Mouse (Mus musculus): ENCODE measurements around the gene Ets1. TPM values are rescaled to one million over a fixed set of nuclear protein-coding genes. Genes with fewer than 3 reads are reported as not detected.

Ets1 gene
- total RNA-seq, 2 experiments from 2014 or later, result 8.7 to 9.8 TPM

DNA sequence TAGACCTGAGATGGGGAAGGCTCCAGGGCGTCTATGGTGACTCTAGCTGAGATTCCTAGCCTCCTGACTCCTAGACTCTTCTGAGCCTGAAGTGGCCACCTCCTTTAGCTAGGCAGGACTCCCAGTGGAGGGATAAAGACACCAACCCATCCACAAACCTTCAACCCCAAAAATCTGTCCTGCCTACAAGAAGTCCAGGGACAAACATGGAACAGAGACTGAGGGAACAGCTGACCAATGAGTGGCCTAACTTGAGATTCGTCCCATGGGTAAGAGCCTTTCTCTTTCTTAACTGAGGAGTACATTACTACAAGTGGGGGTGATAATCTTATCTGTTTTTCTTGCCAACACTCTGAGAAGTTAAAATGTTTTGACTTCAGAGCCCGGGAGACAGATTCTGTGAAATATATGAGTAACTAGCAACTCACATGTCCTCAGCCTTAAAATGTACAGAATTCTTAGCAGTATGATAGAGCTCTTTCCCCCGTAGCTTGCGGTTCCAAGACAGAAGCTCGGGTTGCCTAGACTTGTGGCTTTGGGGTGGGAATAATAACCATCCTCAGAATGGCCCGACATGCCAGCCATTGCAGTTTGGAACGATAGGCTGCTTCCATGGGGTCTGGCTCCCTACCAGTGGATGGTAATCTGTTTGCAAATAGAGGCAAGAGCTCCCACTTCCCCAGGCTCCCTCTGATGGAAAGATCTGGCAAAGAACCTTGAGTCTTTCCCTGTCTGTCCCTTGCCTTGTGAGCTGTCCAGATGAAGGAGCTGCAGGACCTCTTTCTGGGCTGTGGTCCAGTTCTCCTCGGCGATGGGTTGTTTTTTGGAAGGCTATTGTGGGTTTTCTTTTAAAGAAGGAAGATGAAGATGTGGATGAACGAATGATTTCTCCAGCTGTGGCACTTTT, 30.8 kb downstream of the Ets1 start:
- no peak for DNase-seq (ENCODE audit: low spot score in 2 of 2)

GRCm38 (mm10) chr9:32667518-32667908, 31.5 kb downstream of the Ets1 start:
- DNase-seq (ENCODE audit: low spot score in 2 of 2), result no peak

DNA sequence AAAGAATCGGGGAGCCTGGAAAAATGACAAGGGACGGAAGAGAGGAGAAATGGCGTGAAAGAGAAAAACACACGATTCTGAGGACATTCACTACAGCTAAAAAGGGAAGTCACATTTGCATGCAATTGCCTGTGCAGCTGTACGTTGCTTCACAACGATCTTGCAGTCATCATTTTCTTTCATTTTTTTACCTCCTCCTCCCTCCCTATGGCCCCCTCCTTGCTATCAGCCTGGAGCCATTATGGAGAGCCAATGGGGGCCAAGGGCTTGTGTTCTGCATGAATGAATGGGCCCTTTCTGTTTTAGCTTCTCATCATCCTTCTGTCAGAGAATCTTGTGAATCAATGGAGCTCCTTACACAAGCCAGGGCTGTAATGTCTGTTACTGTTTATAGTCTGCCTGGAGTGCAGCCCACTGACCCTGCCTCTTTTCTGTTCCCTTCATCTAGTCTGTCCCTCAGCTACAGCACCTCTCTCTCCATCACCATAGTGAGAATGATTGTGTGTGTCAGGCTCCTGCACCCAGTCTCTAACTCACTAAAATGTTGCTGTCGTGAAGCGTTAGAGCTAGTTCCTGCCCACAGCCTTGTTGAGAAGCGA, 32.2 kb downstream of the Ets1 start:
- DNase-seq (ENCODE audit: low spot score in 2 of 2), result no peak

DNA sequence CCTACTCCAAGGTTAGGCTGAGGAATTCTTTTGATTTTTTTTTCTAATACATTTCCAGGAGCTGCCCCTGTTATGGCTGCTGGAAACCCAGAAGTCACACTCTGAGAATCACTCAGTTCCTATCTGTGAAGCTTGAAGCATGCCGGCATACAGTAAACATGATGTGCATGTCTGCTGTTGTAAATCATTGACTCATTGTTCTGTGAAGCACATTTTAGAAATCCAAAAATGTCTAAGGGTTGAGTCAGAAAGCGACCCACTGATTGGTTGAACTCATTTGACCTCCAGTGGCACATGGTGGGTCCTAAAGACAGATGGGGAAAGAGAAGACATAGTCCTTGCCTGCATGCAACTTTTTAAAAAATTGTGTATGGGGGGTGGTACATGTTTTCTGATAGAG, 33.4 kb downstream of the Ets1 start:
- DNase-seq (ENCODE audit: low spot score in 2 of 2), result no peak

GRCm38 (mm10) chr9:32671970-32672859, 36.2 kb downstream of the Ets1 start:
- DNase-seq (ENCODE audit: low spot score in 2 of 2), result peak; percentile 21 to 37

GRCm38 (mm10) chr9:32673923-32674322, 37.9 kb downstream of the Ets1 start:
- no peak for DNase-seq (ENCODE audit: low spot score in 2 of 2)

GRCm38 (mm10) chr9:32675671-32676409, 39.8 kb downstream of the Ets1 start:
- no peak for DNase-seq (ENCODE audit: low spot score in 2 of 2)

GRCm38 (mm10) chr9:32676480-32676879, 40.5 kb downstream of the Ets1 start:
- DNase-seq (ENCODE audit: low spot score in 2 of 2), result no peak

DNA sequence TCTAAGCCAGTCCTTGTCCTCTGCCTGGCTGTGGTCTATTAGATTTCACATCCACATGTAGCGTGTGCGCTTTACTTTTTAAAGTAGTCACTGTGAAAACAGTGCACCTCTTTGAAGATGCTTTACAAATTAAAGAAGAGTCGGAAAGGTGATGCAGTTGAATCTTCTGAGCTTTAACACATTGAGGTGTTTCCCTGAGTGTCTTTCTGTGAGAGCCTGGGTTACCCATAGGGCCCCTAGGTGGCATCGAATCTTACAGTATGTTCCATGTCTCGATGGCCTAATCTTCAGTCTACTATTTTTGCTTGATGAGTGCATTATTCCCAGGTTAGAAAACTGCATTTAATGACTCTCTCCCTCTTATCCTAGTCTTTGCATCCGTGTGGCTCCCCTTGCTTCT, 41.6 kb downstream of the Ets1 start:
- DNase-seq (ENCODE audit: low spot score in 2 of 2), result no peak

DNA sequence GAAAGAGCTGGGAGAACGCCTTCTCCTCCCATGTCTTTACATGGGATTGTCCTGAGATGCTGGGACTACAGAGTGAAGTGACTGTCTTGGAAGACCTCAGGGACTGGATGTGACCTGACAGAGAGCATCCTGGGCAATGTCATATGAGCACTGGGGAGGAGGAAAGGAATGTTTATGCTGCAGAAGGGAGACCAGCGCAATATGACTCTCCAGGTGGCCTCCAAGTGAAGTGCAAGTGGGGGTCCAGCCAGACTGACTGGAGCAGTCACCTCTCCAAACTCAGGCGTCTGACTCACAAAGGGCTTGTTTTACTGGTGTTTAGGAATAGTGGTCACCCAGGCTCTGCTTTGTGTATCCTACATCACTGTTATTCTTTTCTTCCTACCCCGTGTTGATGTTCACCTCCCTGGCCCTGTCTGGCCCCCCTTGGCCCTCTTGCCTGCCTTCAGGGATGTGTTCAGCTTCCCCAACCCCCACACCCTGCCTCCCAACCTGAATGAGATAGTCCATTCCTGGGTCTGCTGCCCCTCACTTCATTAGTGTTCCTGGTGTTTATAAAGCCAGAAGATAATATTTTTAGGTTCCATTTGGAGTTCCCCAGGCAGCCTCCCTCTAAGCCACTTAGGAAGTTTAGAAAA, 42.2 kb downstream of the Ets1 start:
- no peak for DNase-seq (ENCODE audit: low spot score in 2 of 2)

- DNase-seq (ENCODE audit: low spot score in 2 of 2), result no peak
These were observed 43.5 kb downstream of the Ets1 start for GRCm38 (mm10) chr9:32679531-32679930.

- no peak for DNase-seq (ENCODE audit: low spot score in 2 of 2)
These were observed 44.2 kb downstream of the Ets1 start for GRCm38 (mm10) chr9:32680201-32680600.

DNA sequence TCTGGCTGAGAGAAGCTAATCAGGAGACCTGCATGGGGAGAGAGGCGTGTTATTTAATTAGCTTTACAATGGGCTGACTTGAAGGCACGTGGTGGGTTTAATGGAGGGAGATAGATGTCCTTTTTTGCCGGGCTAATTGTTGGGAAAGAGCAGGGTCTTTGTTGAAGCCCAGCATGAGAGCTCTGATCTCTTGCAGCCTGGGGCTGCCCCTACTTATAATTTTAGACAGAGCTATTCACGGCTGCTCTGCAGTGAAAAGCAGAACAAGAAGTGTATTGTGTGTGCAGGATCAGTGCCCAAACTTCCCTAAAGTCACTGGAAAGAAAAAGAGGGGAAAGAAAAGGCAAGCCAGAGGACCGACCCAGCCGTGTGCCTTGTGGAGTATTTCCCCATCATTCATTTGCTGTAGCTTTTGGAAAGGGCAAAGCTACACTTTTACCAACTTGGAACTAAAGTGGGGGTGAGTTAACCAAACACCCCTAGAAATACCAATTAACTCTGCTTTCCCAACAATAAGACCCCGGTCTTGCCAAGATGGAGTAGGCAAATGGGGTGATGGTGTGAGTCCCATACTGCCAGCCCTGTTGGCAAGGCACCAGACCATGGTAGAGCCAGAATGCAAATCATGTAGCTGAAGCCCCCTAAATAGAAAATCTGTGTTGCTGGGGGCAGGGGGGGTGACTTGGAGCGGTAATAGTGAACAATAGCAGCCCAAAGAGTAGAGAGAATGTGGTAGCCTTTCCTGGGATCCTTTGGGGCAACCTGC, 50.0 kb downstream of the Ets1 start:
- no peak for DNase-seq (ENCODE audit: low spot score in 2 of 2)

DNA sequence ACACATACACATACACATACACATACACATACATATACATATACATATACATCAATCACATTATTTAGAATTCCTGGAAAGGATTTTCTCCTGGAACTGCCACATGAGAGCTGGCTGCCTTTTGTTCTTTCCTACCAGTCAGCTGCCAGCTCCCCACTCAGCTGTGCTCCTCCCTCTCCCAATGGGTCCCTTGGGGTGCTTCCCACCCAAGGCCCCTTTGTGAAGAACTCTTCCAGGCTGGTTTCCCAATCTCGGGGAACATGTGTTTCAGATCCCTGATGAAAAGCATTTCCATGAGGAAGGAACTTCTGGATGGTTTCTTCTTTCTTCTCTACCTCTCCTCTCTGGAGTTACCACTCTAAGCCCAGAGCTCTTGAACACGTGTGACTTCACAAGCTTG, 52.3 kb downstream of the Ets1 start:
- DNase-seq (ENCODE audit: low spot score in 2 of 2), result no peak

- DNase-seq (ENCODE audit: low spot score in 2 of 2), result no peak
These were observed 55.3 kb downstream of the Ets1 start for GRCm38 (mm10) chr9:32691151-32691925.

DNA sequence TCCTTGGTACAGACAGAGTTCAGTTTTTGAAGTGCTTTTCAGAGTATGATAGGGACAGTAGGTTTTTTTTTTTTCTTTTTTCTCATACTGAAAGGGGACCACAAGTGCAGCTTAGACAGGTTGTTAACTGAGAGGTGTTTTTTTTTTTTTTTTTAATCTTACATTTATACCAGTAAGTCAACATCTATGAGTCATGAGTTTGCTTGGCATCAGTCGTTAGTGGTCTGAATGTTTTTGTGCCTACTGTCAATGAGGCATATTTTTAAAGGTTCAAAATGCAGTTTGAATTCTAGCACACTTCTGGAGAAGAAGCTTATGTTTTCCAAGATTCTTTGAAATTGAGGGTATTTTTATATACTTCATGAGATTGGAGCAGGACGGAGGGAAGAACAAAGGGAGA, 56.9 kb downstream of the Ets1 start:
- no peak for DNase-seq (ENCODE audit: low spot score in 2 of 2)

DNA sequence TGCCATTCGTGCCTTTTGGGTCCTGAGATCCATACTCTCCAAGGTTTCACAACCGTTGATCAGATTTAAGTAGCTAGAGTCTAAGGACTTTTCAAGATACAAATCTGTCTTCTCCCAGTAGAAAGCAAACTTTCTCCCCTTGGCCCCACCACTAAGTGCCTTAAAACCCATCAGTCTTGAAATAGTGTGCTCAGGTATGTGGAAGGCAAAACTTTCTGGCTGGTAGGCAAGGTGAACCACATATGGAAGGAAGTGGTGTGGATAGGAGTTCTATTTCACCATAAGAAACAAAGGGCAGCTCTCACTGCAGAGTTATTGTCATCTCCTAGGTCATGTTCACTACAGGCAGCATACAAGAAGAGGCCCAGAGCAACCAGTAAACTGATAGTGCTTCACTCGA, 57.4 kb downstream of the Ets1 start:
- no peak for DNase-seq (ENCODE audit: low spot score in 2 of 2)

DNA sequence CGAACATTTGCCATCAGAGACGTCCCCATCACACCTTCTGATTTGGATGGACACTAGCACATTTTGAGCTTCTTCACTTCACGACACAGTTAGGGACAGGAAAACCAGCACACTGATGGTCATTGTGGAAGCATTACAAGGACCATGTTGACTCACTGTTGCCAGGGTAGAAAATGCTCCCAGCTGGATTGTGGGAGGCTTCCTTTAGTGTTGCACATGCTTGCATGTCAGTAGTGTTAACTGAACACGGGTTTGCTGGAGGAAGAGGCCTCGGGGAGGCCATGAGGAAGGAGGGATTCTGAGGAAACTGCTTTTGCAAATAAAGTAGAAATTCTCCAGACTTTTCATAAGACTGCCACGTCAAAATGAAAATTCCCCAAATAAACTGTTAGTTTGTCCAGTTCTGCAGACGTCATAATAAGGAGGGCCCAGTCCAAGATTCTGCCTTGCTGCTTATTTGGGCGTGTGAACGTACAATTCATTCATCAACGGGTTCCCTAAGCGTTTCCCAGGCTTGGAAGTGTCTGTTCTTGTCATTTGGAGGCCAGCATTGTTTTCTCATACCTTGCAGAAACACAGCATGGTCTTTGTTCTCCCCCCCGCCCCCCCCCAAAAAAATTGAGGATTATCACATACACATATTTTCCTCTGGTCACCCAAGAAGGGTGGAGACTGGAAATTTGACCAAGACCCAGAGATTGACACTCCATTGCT, 58.2 kb downstream of the Ets1 start:
- DNase-seq (ENCODE audit: low spot score in 2 of 2), result no peak

Data from left cerebral cortex, adult 18-20 months (tissue).